Mouse (Mus musculus) hindbrain, embryonic 13.5 days (tissue): ENCODE data around the gene Socs7. TPM values are rescaled to one million over a fixed set of nuclear protein-coding genes. Genes with fewer than 3 reads are reported as not detected.

ENCODE experiments used
- ATAC-seq: fragments of 200-750 bp; cut with Nextera tagmentation; 2 replicates; pipeline ENCODE4 v1.8.0; 2017; ENCODE audit warnings: moderate TSS enrichment; ENCODE audit not compliant: low FRiP score
- H3K27ac ChIP-seq: fragments of 300-500 bp; sonication (generic); 2 replicates; pipeline ENCODE4 v1.5.1; 2015; ENCODE audit warnings: inconsistent platforms, mild to moderate bottlenecking, moderate library complexity
- H3K27me3 ChIP-seq: fragments of 300-500 bp; sonication (generic); 2 replicates; pipeline ENCODE4 v1.6.1; 2015; ENCODE audit warnings: mild to moderate bottlenecking, inconsistent platforms
- H3K36me3 ChIP-seq: fragments of 300-500 bp; sonication (generic); 2 replicates; pipeline ENCODE4 v1.6.1; 2015; ENCODE audit warnings: mild to moderate bottlenecking, inconsistent platforms
- H3K4me1 ChIP-seq: fragments of 300-500 bp; sonication (generic); replicated peaks from 2 replicates; pipeline ENCODE4 v1.6.1; 2015; ENCODE audit warnings: inconsistent platforms
- H3K4me2 ChIP-seq: fragments of 300-500 bp; sonication (generic); 2 replicates; pipeline ENCODE4 v1.6.1; 2015; ENCODE audit warnings: inconsistent platforms, mild to moderate bottlenecking, moderate library complexity
- H3K4me3 ChIP-seq: fragments of 300-500 bp; sonication (generic); 2 replicates; pipeline ENCODE4 v1.5.1; 2015; ENCODE audit warnings: mild to moderate bottlenecking, inconsistent platforms
- H3K9ac ChIP-seq: fragments of 300-500 bp; sonication (generic); 2 replicates; pipeline ENCODE4 v1.6.1; 2015; ENCODE audit warnings: mild to moderate bottlenecking, inconsistent platforms
- H3K9me3 ChIP-seq: fragments of 300-500 bp; sonication (generic); 2 replicates; pipeline ENCODE4 v1.6.1; 2016; ENCODE audit warnings: inconsistent platforms
- WGBS: fragments of 180-500 bp; shearing (Covaris S2); methylation state at CpG from one replicate; pipeline ENCODE4 v1.1.7; 2015; 5-methylcytosine and 5-hydroxymethylcytosine counted together
- polyA plus RNA-seq: library from polyadenylated mRNA; unstranded; fragments of >200 nt; fragmentation: Nextera tagmentation; extraction: Ambion mirVana; gene quantifications from 2 replicates; pipeline ENCODE4 v1.2.1, GENCODE M21; 2015

The Socs7 gene
- polyA plus RNA-seq, 1 experiment from 2014 or later: 9.2 TPM

DNA sequence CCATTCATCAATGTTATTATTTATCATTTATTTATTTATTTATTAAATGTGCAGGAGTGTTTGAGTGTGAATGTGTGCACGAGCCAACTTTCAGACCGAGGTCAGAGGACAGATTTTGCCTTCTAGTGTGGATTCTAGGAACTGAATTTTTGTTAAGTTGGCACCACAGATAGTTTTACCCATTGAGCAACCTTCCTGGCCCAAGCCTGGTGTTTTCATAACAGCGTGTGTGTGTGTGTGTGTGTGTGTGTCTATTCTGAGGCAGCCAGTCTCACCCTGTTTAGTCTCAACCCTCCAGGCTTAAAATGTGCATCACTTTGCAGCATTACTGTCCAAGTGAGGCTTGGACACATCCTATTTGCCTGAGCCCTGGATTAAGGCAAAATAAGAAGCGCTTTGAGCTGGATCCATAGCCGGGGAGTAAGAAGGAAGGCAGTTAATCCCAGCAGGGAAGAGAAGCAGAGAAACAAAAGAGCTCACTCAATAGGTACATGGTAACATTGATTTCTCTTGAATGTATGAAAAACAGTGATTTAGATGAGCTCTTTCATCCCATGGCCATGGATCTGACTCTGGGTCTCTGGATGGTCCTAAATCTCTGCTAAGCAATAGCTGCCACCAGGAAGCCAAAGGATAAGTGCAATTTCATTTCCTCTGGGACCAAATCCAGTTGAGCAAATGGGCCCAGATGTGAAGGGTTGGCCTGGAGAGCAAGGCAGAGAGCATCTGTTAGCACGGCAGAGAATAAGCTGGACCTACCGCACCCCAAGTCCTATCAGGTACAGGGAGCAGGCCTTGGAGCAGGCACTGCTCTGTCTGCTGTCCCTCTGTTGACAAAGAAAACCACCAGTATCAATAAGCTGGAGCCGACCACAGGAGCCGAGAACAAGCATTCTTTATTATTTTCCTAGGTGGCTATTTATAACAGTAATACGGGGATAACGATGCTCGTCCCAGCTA, 30.8 kb upstream of the Socs7 start:
- peak overlapping the region; percentile 35; the same call in 1 of the 2 replicates for H3K9ac ChIP-seq
- no peaks in the 10 kb centered on the region for H3K4me1 ChIP-seq
- H3K27ac ChIP-seq: 0 out of 2 replicates have a peak overlapping the region, but pooled peaks have one; percentile 18
- no peak overlapping the region for H3K4me2 ChIP-seq
- no peak overlapping the region for H3K4me3 ChIP-seq
- H3K36me3 ChIP-seq: peaks cover 33% of the 10 kb centered on the region
- WGBS: 86% methylated on average over 12 of the region's 12 CpGs
- ATAC-seq: no peak
- H3K27me3 ChIP-seq: 0 out of 2 replicates have a peak, but pooled peaks cover 5% of the 10 kb centered on the region
- no peaks in the 10 kb centered on the region for H3K9me3 ChIP-seq

GRCm38 (mm10) chr11:97333044-97333443, 29.3 kb upstream of the Socs7 start:
- WGBS: 46% methylated on average over 9 of the region's 9 CpGs
- Histone ChIP-seq H3K27ac (no peak overlapping the region), H3K4me2 (no peak overlapping the region), H3K4me1 (no peaks in the 10 kb centered on the region), H3K27me3 (peaks cover 14% of the 10 kb centered on the region), H3K9me3 (no peaks in the 10 kb centered on the region), H3K4me3 (no peak overlapping the region), H3K36me3 (peaks cover 23% of the 10 kb centered on the region), H3K9ac (0 out of 2 replicates have a peak overlapping the region, but pooled peaks have one; percentile 29)
- ATAC-seq: no peak

- no peak for ATAC-seq
- H3K9me3 ChIP-seq: no peaks in the 10 kb centered on the region
- H3K4me1 ChIP-seq: peaks cover 4% of the 10 kb centered on the region; the same call in 1 of the 2 replicates
- H3K4me3 ChIP-seq: no peak overlapping the region
- no peak overlapping the region for H3K9ac ChIP-seq
- H3K36me3 ChIP-seq: peaks cover 18% of the 10 kb centered on the region
- H3K4me2 ChIP-seq: no peak overlapping the region
- WGBS: 70% methylated on average over 1 of the region's 1 CpGs
- H3K27me3 ChIP-seq: peaks cover 20% of the 10 kb centered on the region
- no peak overlapping the region for H3K27ac ChIP-seq
Measured at GRCm38 (mm10) chr11:97333896-97334295, 28.5 kb upstream of the Socs7 start.

DNA sequence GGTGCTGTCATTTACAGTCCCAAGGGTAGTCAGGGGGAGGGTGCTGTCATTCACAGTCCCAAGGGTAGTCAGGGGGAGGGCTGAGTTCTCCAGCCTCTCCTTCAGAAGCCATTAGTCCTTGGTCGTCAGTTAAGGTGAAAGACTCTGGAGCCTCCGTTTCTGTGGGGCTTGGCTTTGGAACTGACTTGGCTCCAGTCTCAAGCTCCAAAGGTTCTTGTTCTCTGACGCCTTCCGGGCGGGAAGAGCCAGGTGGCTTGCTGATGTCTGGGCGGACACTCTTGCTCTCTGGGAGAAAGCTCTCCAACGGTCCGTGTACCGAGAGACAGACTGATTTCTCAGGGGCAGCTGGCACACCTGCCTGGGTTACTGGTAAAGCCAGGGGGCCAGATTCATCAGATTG, 28.0 kb upstream of the Socs7 start:
- H3K9me3 ChIP-seq: no peaks in the 10 kb centered on the region
- H3K27ac ChIP-seq: no peak overlapping the region
- no peak overlapping the region for H3K4me3 ChIP-seq
- H3K4me2 ChIP-seq: no peak overlapping the region
- no peak for ATAC-seq
- WGBS: 82% methylated on average over 9 of the region's 9 CpGs
- peaks cover 20% of the 10 kb centered on the region for H3K27me3 ChIP-seq
- H3K36me3 ChIP-seq: peaks cover 13% of the 10 kb centered on the region
- H3K4me1 ChIP-seq: peaks cover 4% of the 10 kb centered on the region; the same call in 1 of the 2 replicates
- H3K9ac ChIP-seq: no peak overlapping the region

DNA sequence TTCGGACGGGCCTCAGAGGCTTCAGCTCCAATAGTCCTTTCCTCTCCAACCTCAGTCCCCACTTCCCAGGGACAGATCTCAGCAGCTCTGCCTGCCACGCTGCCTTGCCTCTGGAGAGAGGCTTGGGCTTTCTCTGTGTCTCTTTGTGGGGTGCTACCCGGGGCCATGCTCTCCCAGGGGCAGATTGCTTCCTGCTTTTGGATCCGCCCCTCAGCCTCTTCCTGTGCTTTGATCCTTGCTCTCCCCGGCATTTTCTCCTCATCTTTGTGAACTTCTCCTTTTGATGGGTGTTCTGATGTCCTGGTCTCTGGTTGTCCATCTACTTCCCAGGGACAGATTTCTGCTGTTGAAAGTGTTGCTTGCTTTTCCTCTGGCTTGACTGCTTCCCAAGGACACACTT, 26.1 kb upstream of the Socs7 start:
- H3K4me2 ChIP-seq: no peak overlapping the region
- H3K4me1 ChIP-seq: peaks cover 4% of the 10 kb centered on the region; the same call in 1 of the 2 replicates
- no peak overlapping the region for H3K27ac ChIP-seq
- no peak overlapping the region for H3K4me3 ChIP-seq
- WGBS: 55% methylated on average over 6 of the region's 6 CpGs
- H3K9me3 ChIP-seq: no peaks in the 10 kb centered on the region
- H3K36me3 ChIP-seq: no peaks in the 10 kb centered on the region
- no peak for ATAC-seq
- no peak overlapping the region; the same call in 1 of the 2 replicates for H3K9ac ChIP-seq
- peaks cover 20% of the 10 kb centered on the region for H3K27me3 ChIP-seq

DNA sequence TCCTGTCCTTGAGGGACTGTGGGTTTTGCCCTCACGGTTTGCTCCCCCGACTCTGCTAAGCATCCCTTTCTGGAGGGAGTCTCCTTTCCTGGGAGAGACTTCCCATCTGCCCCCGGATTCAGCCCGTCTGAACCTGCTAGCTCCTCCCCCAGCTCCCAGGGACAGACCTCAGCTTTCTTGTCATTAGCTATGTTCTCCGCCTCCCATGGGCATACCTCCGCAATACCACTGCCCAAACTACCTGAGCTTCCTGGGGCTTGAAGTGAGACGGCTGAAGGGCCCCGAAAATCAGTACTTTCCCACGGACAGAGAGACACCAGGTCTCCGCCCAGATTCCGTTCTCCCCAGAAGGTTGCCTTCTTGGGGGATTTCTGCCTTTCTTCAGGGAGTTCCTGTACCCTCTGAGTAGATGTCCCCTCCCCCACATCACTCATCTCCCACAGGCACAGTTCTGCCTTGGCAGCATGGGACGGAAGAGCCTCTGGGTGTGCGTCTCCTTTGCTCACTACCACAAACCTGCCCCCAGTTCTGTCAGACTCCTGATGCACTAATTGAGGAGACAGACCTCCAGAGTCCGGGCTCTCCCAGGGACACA, 25.5 kb upstream of the Socs7 start:
- Histone ChIP-seq H3K27ac (no peak overlapping the region), H3K4me1 (peaks cover 4% of the 10 kb centered on the region; the same call in 1 of the 2 replicates), H3K9ac (no peak overlapping the region), H3K36me3 (no peaks in the 10 kb centered on the region), H3K9me3 (no peaks in the 10 kb centered on the region), H3K27me3 (peaks cover 20% of the 10 kb centered on the region), H3K4me3 (no peak overlapping the region), H3K4me2 (no peak overlapping the region)
- no peak for ATAC-seq
- WGBS: 68% methylated on average over 14 of the region's 14 CpGs

DNA sequence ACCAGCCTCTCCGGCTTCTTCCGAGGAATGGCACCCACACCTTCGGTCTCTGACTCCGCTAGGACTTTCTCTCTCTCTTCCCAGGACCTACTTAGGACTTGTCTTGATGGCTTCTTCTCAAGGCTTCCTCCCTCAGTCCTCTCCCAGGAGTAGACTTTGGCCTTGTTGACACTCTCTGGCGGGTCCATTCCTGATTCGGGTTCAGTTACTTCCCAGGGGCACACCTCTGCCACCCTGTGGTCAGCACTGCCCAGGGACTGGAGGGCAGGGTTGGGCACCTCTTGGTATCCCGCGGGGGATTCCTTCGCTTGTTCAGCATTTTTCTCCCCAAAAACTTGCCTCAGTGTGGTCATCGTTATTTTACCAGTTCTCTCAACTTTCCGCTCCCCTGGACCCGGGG, 25.0 kb upstream of the Socs7 start:
- H3K27ac ChIP-seq: no peak overlapping the region
- H3K9ac ChIP-seq: no peak overlapping the region
- 87% methylated on average over 12 of the region's 12 CpGs for WGBS

DNA sequence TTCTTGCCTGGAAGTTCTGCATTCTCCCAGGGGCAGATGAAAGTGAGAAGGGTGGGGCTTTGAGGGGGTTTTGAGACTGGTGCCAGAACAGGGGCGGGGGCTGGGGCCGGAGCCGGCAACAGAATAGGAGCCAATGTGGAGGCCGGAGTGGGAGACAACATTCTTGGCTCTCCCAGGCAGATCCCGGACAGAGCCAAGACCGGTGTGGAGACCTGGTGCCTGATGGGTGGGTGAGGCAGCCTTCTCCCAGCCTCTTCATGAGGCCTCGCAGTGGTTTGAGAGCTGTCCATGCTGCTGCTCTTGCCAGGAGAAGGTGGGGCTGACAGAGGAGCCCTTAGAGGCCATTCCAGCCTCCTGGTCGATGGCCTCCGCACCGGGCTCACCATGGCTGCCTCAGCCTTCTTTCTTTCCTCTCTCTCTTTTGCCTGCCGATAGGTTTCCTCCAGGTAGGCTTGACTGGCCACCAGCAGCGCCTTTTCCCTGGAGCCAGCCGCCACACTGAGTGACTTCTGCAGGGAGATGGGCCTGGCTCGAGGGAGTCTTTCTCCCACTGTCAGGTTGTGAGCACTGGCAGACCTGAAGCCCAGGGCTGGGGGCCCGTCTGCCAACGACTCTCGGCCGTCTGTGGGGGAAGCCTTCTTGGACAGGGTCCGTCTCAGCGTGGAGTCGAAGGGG, 23.9 kb upstream of the Socs7 start:
- ATAC-seq: no peak
- H3K9ac ChIP-seq: no peak overlapping the region
- peaks cover 4% of the 10 kb centered on the region; the same call in 1 of the 2 replicates for H3K4me1 ChIP-seq
- H3K27ac ChIP-seq: 0 out of 2 replicates have a peak overlapping the region, but pooled peaks have one; percentile 23
- peaks cover 27% of the 10 kb centered on the region for H3K27me3 ChIP-seq
- 52% methylated on average over 21 of the region's 21 CpGs for WGBS
- H3K36me3 ChIP-seq: no peaks in the 10 kb centered on the region
- H3K9me3 ChIP-seq: no peaks in the 10 kb centered on the region
- no peak overlapping the region for H3K4me3 ChIP-seq
- peak overlapping the region; percentile 15; the same call in 1 of the 2 replicates for H3K4me2 ChIP-seq

More for the DNA sequence above, 25.0 kb upstream of the Socs7 start:
- ATAC-seq: no peak
- Histone ChIP-seq H3K9me3 (no peaks in the 10 kb centered on the region), H3K4me1 (peaks cover 4% of the 10 kb centered on the region; the same call in 1 of the 2 replicates), H3K4me3 (no peak overlapping the region), H3K27me3 (peaks cover 20% of the 10 kb centered on the region), H3K36me3 (no peaks in the 10 kb centered on the region), H3K4me2 (no peak overlapping the region)

DNA sequence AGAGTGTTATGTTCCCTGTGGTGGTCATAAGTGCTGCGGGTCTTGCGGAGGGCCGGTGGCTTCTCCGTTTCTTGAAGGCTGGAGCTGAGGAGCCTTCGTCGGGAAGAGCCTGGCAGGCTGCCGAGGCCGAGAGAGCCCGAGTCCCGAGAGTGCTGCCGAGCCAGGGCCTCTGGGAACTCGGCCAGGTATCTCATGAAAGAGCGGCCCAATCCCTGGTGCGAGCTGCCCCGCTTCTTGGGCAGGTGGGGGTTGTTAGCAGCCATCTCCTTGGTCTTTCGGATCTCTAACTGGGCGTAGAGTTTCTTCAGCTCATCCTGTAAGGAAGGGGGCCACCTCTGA, 23.4 kb upstream of the Socs7 start:
- no peak overlapping the region for H3K9ac ChIP-seq
- H3K4me2 ChIP-seq: peak overlapping the region; percentile 15; the same call in 1 of the 2 replicates
- H3K4me1 ChIP-seq: peaks cover 4% of the 10 kb centered on the region; the same call in 1 of the 2 replicates
- H3K27ac ChIP-seq: 0 out of 2 replicates have a peak overlapping the region, but pooled peaks have one; percentile 23
- ATAC-seq: no peak
- H3K27me3 ChIP-seq: peaks cover 32% of the 10 kb centered on the region
- H3K4me3 ChIP-seq: no peak overlapping the region
- H3K36me3 ChIP-seq: no peaks in the 10 kb centered on the region
- WGBS: 54% methylated on average over 17 of the region's 17 CpGs
- no peaks in the 10 kb centered on the region for H3K9me3 ChIP-seq

- no peaks in the 10 kb centered on the region for H3K36me3 ChIP-seq
- peaks cover 17% of the 10 kb centered on the region for H3K27me3 ChIP-seq
- 47% methylated on average over 6 of the region's 8 CpGs for WGBS
- H3K4me2 ChIP-seq: no peak overlapping the region
- no peak overlapping the region for H3K9ac ChIP-seq
- H3K4me3 ChIP-seq: no peak overlapping the region
- H3K9me3 ChIP-seq: no peaks in the 10 kb centered on the region
- no peak for ATAC-seq
- no peak overlapping the region for H3K27ac ChIP-seq
- H3K4me1 ChIP-seq: peaks cover 4% of the 10 kb centered on the region; the same call in 1 of the 2 replicates
Measured at GRCm38 (mm10) chr11:97343175-97343574, 19.2 kb upstream of the Socs7 start.

- H3K4me3 ChIP-seq: no peak overlapping the region
- WGBS: 25% methylated on average over 17 of the region's 17 CpGs
Measured at GRCm38 (mm10) chr11:97343619-97344018, 18.7 kb upstream of the Socs7 start.

DNA sequence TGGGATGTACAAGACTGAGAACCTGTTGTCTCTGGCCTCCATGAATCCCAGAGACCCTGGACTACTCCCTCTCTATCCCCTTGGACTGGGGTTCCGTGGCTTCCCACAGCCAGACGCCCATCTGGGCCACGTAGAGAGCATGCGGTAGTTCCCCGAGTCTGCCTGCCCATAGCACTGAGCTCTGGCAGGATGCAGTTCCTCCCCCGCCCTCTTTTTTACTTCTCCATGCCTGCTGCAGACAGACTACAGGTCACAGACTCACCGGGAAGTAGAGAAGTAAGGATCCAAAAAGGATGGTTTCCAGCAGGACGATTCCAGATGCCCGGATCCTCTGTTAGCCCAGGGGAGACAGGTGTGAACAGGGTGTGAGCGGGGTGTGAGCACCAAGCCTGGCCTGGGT, 16.9 kb upstream of the Socs7 start:
- Histone ChIP-seq H3K36me3 (no peaks in the 10 kb centered on the region), H3K4me2 (no peak overlapping the region), H3K9me3 (no peaks in the 10 kb centered on the region), H3K4me1 (peaks cover 11% of the 10 kb centered on the region), H3K27me3 (peaks cover 12% of the 10 kb centered on the region), H3K4me3 (no peak overlapping the region), H3K27ac (no peak overlapping the region), H3K9ac (no peak overlapping the region)
- WGBS: 79% methylated on average over 10 of the region's 10 CpGs
- no peak for ATAC-seq

More at GRCm38 (mm10) chr11:97343619-97344018, 18.7 kb upstream of the Socs7 start:
- Histone ChIP-seq H3K36me3 (no peaks in the 10 kb centered on the region), H3K4me1 (peaks cover 1% of the 10 kb centered on the region; the same call in 1 of the 2 replicates), H3K27ac (no peak overlapping the region), H3K9me3 (no peaks in the 10 kb centered on the region), H3K27me3 (peaks cover 13% of the 10 kb centered on the region), H3K4me2 (no peak overlapping the region), H3K9ac (no peak overlapping the region)
- no peak for ATAC-seq
